Mouse (Mus musculus): Measurements from ENCODE around the gene Lnx1. TPM values are rescaled to one million over a fixed set of nuclear protein-coding genes. Genes with fewer than 3 reads are reported as not detected.

Lnx1 gene
- polyA plus RNA-seq, 1 experiment: 0.05 TPM

GRCm38 (mm10) chr5:74729567-74729966, 26.9 kb upstream of the Lnx1 start:
- Histone ChIP-seq H3ac (ENCODE audit: control insufficient read depth, insufficient read length) (no peak overlapping the region), H3K4me3 (no peak overlapping the region), H3K79me2 (ENCODE audit: control insufficient read depth, insufficient read depth) (no peaks in the 10 kb centered on the region), H3K36me3 (ENCODE audit: control insufficient read depth, insufficient read depth) (no peaks in the 10 kb centered on the region), H3K4me2 (ENCODE audit: low read depth) (no peak overlapping the region), H3K27me3 (ENCODE audit: control insufficient read depth, insufficient read depth, insufficient read length) (no peaks in the 10 kb centered on the region)
- TF ChIP-seq POLR2A (IDR thresholded peaks at IDR 0.05; ENCODE audit: insufficient read length, low read depth) (no peak), MYOG (IDR thresholded peaks at IDR 0.05; ENCODE audit: control insufficient read depth in 1 of 3, insufficient read depth in 1 of 3, insufficient read length in 2 of 3, low read depth in 2 of 3) (no peak), SRF (IDR thresholded peaks at IDR 0.05; ENCODE audit: control insufficient read depth, insufficient read length, low read depth) (no peak), POLR2AphosphoS2 (IDR thresholded peaks at IDR 0.05; ENCODE audit: insufficient read length, low read depth) (no peak), MAX (IDR thresholded peaks at IDR 0.05; ENCODE audit: low read depth) (no peak), REST (IDR thresholded peaks at IDR 0.05; ENCODE audit: insufficient read depth, insufficient read length) (no peak), TCF12 (IDR thresholded peaks at IDR 0.05; ENCODE audit: insufficient read depth, poor library complexity, severe bottlenecking) (no peak), E2F4 (IDR thresholded peaks at IDR 0.05; ENCODE audit: insufficient read depth) (no peak), MYOD1 (IDR thresholded peaks at IDR 0.05; ENCODE audit: control insufficient read depth in 1 of 3, insufficient read length in 2 of 3, low read depth in 2 of 3) (no peak), USF1 (IDR thresholded peaks at IDR 0.05; ENCODE audit: low read depth) (no peak), TCF3 (IDR thresholded peaks at IDR 0.05; ENCODE audit: insufficient read length, low read depth) (no peak), CEBPB (IDR thresholded peaks at IDR 0.05; ENCODE audit: insufficient read depth, poor library complexity, severe bottlenecking) (no peak)

- no peak overlapping the region for H3K4me3 ChIP-seq
- no peak overlapping the region for H3K4me2 ChIP-seq (ENCODE audit: low read depth)
- no peak overlapping the region for H3ac ChIP-seq (ENCODE audit: control insufficient read depth, insufficient read length)
- H3K27me3 ChIP-seq (ENCODE audit: control insufficient read depth, insufficient read depth, insufficient read length): no peaks in the 10 kb centered on the region
- H3K79me2 ChIP-seq (ENCODE audit: control insufficient read depth, insufficient read depth): no peaks in the 10 kb centered on the region
- TF ChIP-seq TCF12 (IDR thresholded peaks at IDR 0.05; ENCODE audit: insufficient read depth, poor library complexity, severe bottlenecking) (no peak), TCF3 (IDR thresholded peaks at IDR 0.05; ENCODE audit: insufficient read length, low read depth) (no peak), USF1 (IDR thresholded peaks at IDR 0.05; ENCODE audit: low read depth) (no peak), SRF (IDR thresholded peaks at IDR 0.05; ENCODE audit: control insufficient read depth, insufficient read length, low read depth) (no peak), CEBPB (IDR thresholded peaks at IDR 0.05; ENCODE audit: insufficient read depth, poor library complexity, severe bottlenecking) (no peak), MAX (IDR thresholded peaks at IDR 0.05; ENCODE audit: low read depth) (no peak), E2F4 (IDR thresholded peaks at IDR 0.05; ENCODE audit: insufficient read depth) (no peak), POLR2A (IDR thresholded peaks at IDR 0.05; ENCODE audit: insufficient read length, low read depth) (no peak), MYOD1 (IDR thresholded peaks at IDR 0.05; ENCODE audit: control insufficient read depth in 1 of 3, insufficient read length in 2 of 3, low read depth in 2 of 3) (no peak), REST (IDR thresholded peaks at IDR 0.05; ENCODE audit: insufficient read depth, insufficient read length) (no peak), POLR2AphosphoS2 (IDR thresholded peaks at IDR 0.05; ENCODE audit: insufficient read length, low read depth) (no peak), MYOG (IDR thresholded peaks at IDR 0.05; ENCODE audit: control insufficient read depth in 1 of 3, insufficient read depth in 1 of 3, insufficient read length in 2 of 3, low read depth in 2 of 3) (no peak)
- no peaks in the 10 kb centered on the region for H3K36me3 ChIP-seq (ENCODE audit: control insufficient read depth, insufficient read depth)
Observed at GRCm38 (mm10) chr5:74728186-74728585, 25.5 kb upstream of the Lnx1 start.

- Histone ChIP-seq H3K4me3 (no peak overlapping the region), H3K27me3 (ENCODE audit: control insufficient read depth, insufficient read depth, insufficient read length) (no peaks in the 10 kb centered on the region), H3ac (ENCODE audit: control insufficient read depth, insufficient read length) (no peak overlapping the region), H3K36me3 (ENCODE audit: control insufficient read depth, insufficient read depth) (no peaks in the 10 kb centered on the region), H3K4me2 (ENCODE audit: low read depth) (no peak overlapping the region), H3K79me2 (ENCODE audit: control insufficient read depth, insufficient read depth) (no peaks in the 10 kb centered on the region)
- no peak for TF ChIP-seq E2F4 (IDR thresholded peaks at IDR 0.05; ENCODE audit: insufficient read depth)
- no peak for TF ChIP-seq CEBPB (IDR thresholded peaks at IDR 0.05; ENCODE audit: insufficient read depth, poor library complexity, severe bottlenecking)
- TF ChIP-seq TCF12 (IDR thresholded peaks at IDR 0.05; ENCODE audit: insufficient read depth, poor library complexity, severe bottlenecking): no peak
- no peak for TF ChIP-seq POLR2A (IDR thresholded peaks at IDR 0.05; ENCODE audit: insufficient read length, low read depth)
- no peak for TF ChIP-seq MYOD1 (IDR thresholded peaks at IDR 0.05; ENCODE audit: control insufficient read depth in 1 of 3, insufficient read length in 2 of 3, low read depth in 2 of 3)
- TF ChIP-seq MAX (IDR thresholded peaks at IDR 0.05; ENCODE audit: low read depth): no peak
- TF ChIP-seq MYOG (IDR thresholded peaks at IDR 0.05; ENCODE audit: control insufficient read depth in 1 of 3, insufficient read depth in 1 of 3, insufficient read length in 2 of 3, low read depth in 2 of 3): no peak
- no peak for TF ChIP-seq TCF3 (IDR thresholded peaks at IDR 0.05; ENCODE audit: insufficient read length, low read depth)
- TF ChIP-seq SRF (IDR thresholded peaks at IDR 0.05; ENCODE audit: control insufficient read depth, insufficient read length, low read depth): no peak
- TF ChIP-seq USF1 (IDR thresholded peaks at IDR 0.05; ENCODE audit: low read depth): no peak
- no peak for TF ChIP-seq POLR2AphosphoS2 (IDR thresholded peaks at IDR 0.05; ENCODE audit: insufficient read length, low read depth)
- no peak for TF ChIP-seq REST (IDR thresholded peaks at IDR 0.05; ENCODE audit: insufficient read depth, insufficient read length)
Observed at GRCm38 (mm10) chr5:74727319-74727718, 24.6 kb upstream of the Lnx1 start.

GRCm38 (mm10) chr5:74725541-74725940, 22.8 kb upstream of the Lnx1 start:
- TF ChIP-seq TCF3 (IDR thresholded peaks at IDR 0.05; ENCODE audit: insufficient read length, low read depth): no peak
- TF ChIP-seq REST (IDR thresholded peaks at IDR 0.05; ENCODE audit: insufficient read depth, insufficient read length): no peak
- TF ChIP-seq E2F4 (IDR thresholded peaks at IDR 0.05; ENCODE audit: insufficient read depth): no peak
- TF ChIP-seq MYOG (IDR thresholded peaks at IDR 0.05; ENCODE audit: control insufficient read depth in 1 of 3, insufficient read depth in 1 of 3, insufficient read length in 2 of 3, low read depth in 2 of 3): no peak
- no peak for TF ChIP-seq MYOD1 (IDR thresholded peaks at IDR 0.05; ENCODE audit: control insufficient read depth in 1 of 3, insufficient read length in 2 of 3, low read depth in 2 of 3)
- TF ChIP-seq USF1 (IDR thresholded peaks at IDR 0.05; ENCODE audit: low read depth): no peak
- no peak for TF ChIP-seq SRF (IDR thresholded peaks at IDR 0.05; ENCODE audit: control insufficient read depth, insufficient read length, low read depth)
- TF ChIP-seq MAX (IDR thresholded peaks at IDR 0.05; ENCODE audit: low read depth): no peak
- TF ChIP-seq CEBPB (IDR thresholded peaks at IDR 0.05; ENCODE audit: insufficient read depth, poor library complexity, severe bottlenecking): no peak
- no peak for TF ChIP-seq POLR2AphosphoS2 (IDR thresholded peaks at IDR 0.05; ENCODE audit: insufficient read length, low read depth)
- no peak for TF ChIP-seq POLR2A (IDR thresholded peaks at IDR 0.05; ENCODE audit: insufficient read length, low read depth)
- no peak for TF ChIP-seq TCF12 (IDR thresholded peaks at IDR 0.05; ENCODE audit: insufficient read depth, poor library complexity, severe bottlenecking)
- Histone ChIP-seq H3K79me2 (ENCODE audit: control insufficient read depth, insufficient read depth) (no peaks in the 10 kb centered on the region), H3ac (ENCODE audit: control insufficient read depth, insufficient read length) (no peak overlapping the region), H3K4me2 (ENCODE audit: low read depth) (no peak overlapping the region), H3K4me3 (no peak overlapping the region), H3K36me3 (ENCODE audit: control insufficient read depth, insufficient read depth) (no peaks in the 10 kb centered on the region), H3K27me3 (ENCODE audit: control insufficient read depth, insufficient read depth, insufficient read length) (no peaks in the 10 kb centered on the region)

Measured in myocyte (in vitro differentiated cells).